Mouse (Mus musculus) G1E (cell line): ENCODE measurements at regions not wholly inside any gene's neighbourhood (a gene's known extent, or its start where the extent isn't known, plus 50 kb on each side); places are given as distances from the start of the nearest gene placed in this dataset.

Experiments
- ATAC-seq: 2 replicates; pipeline ENCODE4 v1.8.0; 2016; ENCODE audit warnings: mild to moderate bottlenecking; ENCODE audit not compliant: insufficient number of reproducible peaks, poor library complexity, low FRiP score, severe bottlenecking; ENCODE audit errors: extremely low read depth
- DNase-seq: peaks from one replicate; pipeline ENCODE4 v3.0.0; 2012; ENCODE audit warnings: low spot score
- H3K27me3 ChIP-seq: 2 replicates; pipeline ENCODE4 v1.6.1; 2012; ENCODE audit warnings: mild to moderate bottlenecking, low read length, inconsistent platforms; ENCODE audit not compliant: insufficient read depth
- H3K36me3 ChIP-seq: replicated peaks from 2 replicates; pipeline ENCODE3; 2012; ENCODE audit warnings: mild to moderate bottlenecking, inconsistent platforms
- H3K4me1 ChIP-seq: 2 replicates; pipeline ENCODE4 v1.6.1; 2012; ENCODE audit warnings: low read depth, low read length, inconsistent platforms, mixed read lengths; ENCODE audit not compliant: insufficient read depth
- H3K4me3 ChIP-seq: 2 replicates; pipeline ENCODE4 v1.5.1; 2012; ENCODE audit warnings: low read depth, mild to moderate bottlenecking, inconsistent platforms, low read length, moderate library complexity, mixed read lengths
- H3K9me3 ChIP-seq: replicated peaks from 2 replicates; pipeline ENCODE4 v1.6.1; 2012; ENCODE audit warnings: inconsistent platforms
- CTCF ChIP-seq: IDR thresholded peaks from 2 replicates; pipeline ENCODE4 v1.5.1; 2012; ENCODE audit warnings: low read depth, low read length, inconsistent platforms, mixed read lengths
- GATA1 ChIP-seq: IDR thresholded peaks from 2 replicates; pipeline ENCODE4 v1.6.1; 2012; ENCODE audit warnings: borderline replicate concordance, low read length, inconsistent platforms, mixed read lengths
- GATA2 ChIP-seq: IDR thresholded peaks from 2 replicates; pipeline ENCODE4 v1.6.1; 2012; ENCODE audit warnings: low read depth, low read length, inconsistent platforms, borderline replicate concordance
- POLR2AphosphoS5 ChIP-seq: IDR thresholded peaks from 2 replicates; pipeline ENCODE4 v1.6.1; 2012; ENCODE audit warnings: low read depth, low read length, inconsistent platforms; ENCODE audit not compliant: insufficient replicate concordance
- TAL1 ChIP-seq: conservative IDR thresholded peaks from 2 replicates; pipeline ENCODE4 v1.6.1; 2012; ENCODE audit warnings: low read depth, low read length, inconsistent platforms, mixed read lengths

DNA sequence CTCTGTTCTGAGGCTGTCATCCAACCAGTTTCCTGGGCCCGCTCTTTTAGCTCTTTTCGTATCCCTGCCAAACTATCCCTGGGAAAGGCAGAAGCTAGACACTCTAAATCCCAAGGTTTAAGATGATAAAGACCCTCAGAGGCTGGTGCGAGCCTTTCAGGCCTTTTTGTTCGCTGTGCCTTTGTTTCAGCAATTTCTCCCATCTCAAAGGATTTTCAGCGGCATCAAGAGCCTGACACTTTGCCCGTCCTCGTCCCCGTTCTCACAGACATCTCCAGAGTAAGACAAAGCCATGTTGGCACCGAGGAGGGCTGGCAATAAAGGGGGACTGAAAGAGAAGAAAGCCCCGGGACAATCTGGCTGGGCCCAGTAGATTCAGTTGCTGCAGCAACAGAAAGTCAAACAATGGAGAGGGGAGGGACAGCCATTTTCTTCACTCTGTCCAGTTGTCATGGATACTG is 190.2 kb upstream of the Rgma start:
- ATAC-seq (no peak), DNase-seq (no peak)
- no peak for TF ChIP-seq TAL1
- TF ChIP-seq POLR2AphosphoS5, result no peak
- TF ChIP-seq GATA1, result no peak
- no peak for TF ChIP-seq GATA2
- TF ChIP-seq CTCF, result no peak
- H3K9me3 ChIP-seq, result peaks cover 48% of the 10 kb centered on the region
- no peaks in the 10 kb centered on the region for H3K27me3 ChIP-seq
- H3K4me3 ChIP-seq, result no peak overlapping the region
- H3K36me3 ChIP-seq, result no peaks in the 10 kb centered on the region
- H3K4me1 ChIP-seq, result no peaks in the 10 kb centered on the region

DNA sequence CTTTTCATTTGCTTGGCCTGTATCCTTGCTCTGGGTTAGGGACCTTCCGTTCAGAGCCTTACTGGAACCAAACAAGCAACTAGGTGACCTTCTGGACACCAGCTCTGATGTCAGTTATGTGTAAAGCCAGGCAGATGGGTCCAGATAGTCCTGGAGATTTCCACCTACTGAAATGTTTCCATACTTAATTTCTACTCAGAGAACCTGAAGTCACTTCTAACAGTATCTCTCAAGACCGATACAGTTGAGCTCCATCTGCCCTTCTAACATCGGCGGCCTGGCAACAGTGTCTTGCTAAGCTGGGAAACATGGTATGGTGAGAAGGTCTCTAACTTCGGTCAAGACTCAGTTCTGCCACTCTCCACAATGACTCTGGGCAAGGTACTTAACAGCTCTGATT is 189.7 kb upstream of the Rgma start:
- DNase-seq (no peak), ATAC-seq (no peak)
- H3K4me1 ChIP-seq, result no peaks in the 10 kb centered on the region
- no peaks in the 10 kb centered on the region for H3K27me3 ChIP-seq
- H3K9me3 ChIP-seq, result peaks cover 52% of the 10 kb centered on the region
- TF ChIP-seq GATA2, result no peak
- TF ChIP-seq CTCF, result no peak
- TF ChIP-seq TAL1, result no peak
- no peak overlapping the region for H3K4me3 ChIP-seq
- H3K36me3 ChIP-seq, result no peaks in the 10 kb centered on the region

DNA sequence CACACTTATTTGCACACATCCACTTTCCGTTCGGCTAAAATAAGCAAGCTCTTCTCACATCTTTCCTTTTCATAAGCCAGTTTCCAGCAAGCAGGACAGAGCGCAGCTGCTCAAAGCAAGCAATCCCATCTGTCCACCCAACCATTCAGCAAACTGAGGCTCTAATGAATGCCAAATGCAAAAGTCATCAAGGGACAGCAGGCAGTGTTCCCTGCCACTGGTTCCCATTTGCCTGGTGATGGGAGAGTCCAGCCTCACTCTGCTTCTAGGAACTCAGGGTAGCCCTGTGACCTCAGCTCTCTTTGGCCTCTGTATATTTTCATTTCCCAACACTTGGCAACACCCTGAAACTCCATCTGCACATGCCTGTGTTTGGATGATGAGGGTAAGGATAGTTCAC is 188.8 kb upstream of the Rgma start:
- no peak for ATAC-seq
- no peaks in the 10 kb centered on the region for H3K4me1 ChIP-seq
- no peak for TF ChIP-seq GATA2
- TF ChIP-seq POLR2AphosphoS5, result no peak
- TF ChIP-seq CTCF, result no peak
- H3K9me3 ChIP-seq, result peaks cover 60% of the 10 kb centered on the region
- no peaks in the 10 kb centered on the region for H3K27me3 ChIP-seq
- DNase-seq, result no peak
- no peak overlapping the region for H3K4me3 ChIP-seq
- no peaks in the 10 kb centered on the region for H3K36me3 ChIP-seq

DNA sequence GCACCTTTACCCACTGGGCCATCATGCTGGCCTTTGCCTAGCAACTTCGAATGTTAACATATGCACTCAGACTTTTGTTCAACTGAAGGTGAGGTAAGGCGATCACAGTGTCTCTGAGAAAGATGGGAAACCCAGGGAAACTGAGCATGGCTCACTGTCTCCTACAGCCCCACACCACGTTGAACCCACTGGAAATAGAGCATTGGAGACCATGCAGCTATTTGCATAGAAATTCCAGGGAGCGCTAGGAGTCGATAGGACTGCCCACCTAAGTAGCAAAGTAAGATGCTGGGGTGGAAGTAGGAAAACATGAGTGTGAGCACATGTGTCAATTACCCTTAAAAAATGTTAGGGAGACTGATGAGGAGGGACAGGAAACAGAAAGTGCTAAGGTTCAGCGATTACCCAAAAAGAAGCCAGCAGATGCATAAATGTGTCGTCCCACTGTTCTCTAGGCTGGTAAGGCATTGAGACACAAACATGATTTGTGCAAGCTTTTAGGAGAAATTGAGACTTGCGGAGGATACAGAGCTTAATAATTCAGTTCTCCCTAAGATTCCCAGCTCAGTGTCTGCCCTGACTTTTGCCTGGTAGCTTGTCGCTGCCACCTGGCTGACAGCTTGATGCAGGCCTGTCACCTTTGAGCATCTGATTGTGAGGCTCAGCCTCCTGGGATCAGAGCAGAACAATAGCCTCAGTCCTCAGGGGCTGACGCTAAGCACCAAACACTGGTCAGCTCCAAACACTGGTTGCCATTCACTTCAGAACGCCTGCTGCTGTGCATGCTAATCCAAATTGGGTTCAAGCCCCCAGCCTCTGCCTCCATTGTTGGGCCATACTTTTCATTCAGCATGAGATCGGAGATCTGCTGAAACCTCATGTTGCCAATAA is 183.7 kb upstream of the Rgma start:
- Histone ChIP-seq H3K36me3 (no peaks in the 10 kb centered on the region), H3K4me3 (no peak overlapping the region), H3K4me1 (no peaks in the 10 kb centered on the region), H3K9me3 (peaks cover 57% of the 10 kb centered on the region), H3K27me3 (no peaks in the 10 kb centered on the region)
- ATAC-seq (no peak), DNase-seq (no peak)
- TF ChIP-seq TAL1, result no peak
- TF ChIP-seq CTCF, result no peak
- TF ChIP-seq POLR2AphosphoS5, result no peak
- TF ChIP-seq GATA1, result no peak
- no peak for TF ChIP-seq GATA2

DNA sequence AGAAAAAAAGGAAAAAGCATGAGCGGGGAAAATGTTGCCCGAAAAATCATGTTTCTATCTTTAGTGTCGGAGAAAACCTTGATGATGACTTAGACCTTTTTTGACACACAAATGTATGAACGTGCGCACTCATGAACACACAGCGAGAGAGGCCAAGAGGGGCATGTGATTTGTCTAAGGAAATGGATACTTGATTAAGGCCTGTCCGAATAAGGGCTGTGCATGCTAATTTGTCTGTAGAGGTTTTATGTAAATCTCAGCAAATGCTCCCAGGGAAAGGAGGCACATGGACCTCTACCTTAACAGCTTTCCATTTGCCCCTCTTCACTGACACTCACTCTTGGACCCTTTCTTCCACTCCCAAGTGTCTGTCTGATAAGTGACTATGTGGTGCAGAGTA is 182.5 kb upstream of the Rgma start:
- DNase-seq (no peak), ATAC-seq (no peak)
- no peaks in the 10 kb centered on the region for H3K4me1 ChIP-seq
- no peak overlapping the region for H3K4me3 ChIP-seq
- peaks cover 60% of the 10 kb centered on the region for H3K9me3 ChIP-seq
- no peaks in the 10 kb centered on the region for H3K36me3 ChIP-seq
- TF ChIP-seq POLR2AphosphoS5, result no peak
- TF ChIP-seq TAL1, result no peak
- TF ChIP-seq CTCF, result no peak
- H3K27me3 ChIP-seq, result no peaks in the 10 kb centered on the region

DNA sequence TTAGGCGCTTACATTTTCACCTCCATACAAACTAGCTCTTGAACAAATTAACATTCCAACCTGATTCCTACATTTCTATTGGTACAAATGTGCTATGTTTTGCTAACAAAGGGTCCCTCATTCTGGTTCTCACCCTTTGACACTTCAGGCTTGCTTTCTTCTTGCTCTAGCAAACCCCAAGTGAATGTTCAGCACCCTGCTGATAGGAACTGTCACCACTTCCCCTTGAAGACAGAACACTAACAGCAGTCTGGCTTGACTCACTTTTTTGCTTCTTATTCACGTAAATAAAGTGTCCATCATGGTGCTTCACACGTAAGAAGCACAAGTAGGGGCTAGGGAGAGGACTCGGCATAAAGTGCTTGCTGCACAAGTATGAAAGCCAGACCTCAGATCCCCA is 180.0 kb upstream of the Rgma start:
- no peaks in the 10 kb centered on the region for H3K27me3 ChIP-seq

DNA sequence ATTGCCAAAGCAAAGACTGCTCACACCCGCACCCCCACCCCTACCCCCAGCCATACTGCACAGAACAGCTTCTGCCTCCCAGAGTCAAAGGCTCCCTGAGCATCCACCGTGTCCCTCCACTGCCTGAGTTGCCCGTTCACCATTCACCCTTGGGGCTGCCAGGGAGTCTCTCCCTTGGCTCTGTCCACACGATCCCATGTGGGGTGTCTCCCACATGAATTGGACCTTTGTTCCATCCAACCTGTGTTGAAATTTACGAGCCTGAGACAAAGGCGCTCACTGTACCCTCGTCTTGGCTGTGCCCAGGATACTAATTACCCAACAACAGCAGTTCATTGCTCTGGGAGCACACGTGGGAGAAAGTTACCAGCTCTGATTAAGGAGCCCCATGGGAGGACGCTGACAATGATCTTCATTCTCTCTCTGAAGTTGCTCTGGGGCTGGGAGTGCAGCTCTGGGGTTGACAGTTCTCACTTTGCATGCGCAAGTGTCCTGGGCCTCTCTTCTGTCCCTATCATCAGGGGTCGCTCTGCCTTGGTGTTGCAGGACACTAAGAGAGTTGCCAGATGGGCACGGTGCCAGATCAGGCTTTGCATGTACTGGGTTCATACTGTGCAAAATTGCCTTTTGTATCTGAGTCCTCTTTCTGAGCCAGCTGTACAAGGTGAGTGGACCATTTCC is 178.3 kb upstream of the Rgma start:
- Histone ChIP-seq H3K36me3 (no peaks in the 10 kb centered on the region), H3K4me3 (no peak overlapping the region), H3K9me3 (peaks cover 56% of the 10 kb centered on the region), H3K4me1 (no peaks in the 10 kb centered on the region), H3K27me3 (no peaks in the 10 kb centered on the region)
- no peak for DNase-seq
- ATAC-seq, result no peak
- TF ChIP-seq POLR2AphosphoS5, result no peak
- TF ChIP-seq CTCF, result no peak
- no peak for TF ChIP-seq TAL1

More for the DNA sequence above, 180.0 kb upstream of the Rgma start:
- H3K4me1 ChIP-seq, result no peaks in the 10 kb centered on the region
- H3K4me3 ChIP-seq, result no peak overlapping the region
- peaks cover 67% of the 10 kb centered on the region for H3K9me3 ChIP-seq
- DNase-seq, result no peak
- TF ChIP-seq GATA2, result no peak
- TF ChIP-seq CTCF, result no peak
- no peak for ATAC-seq
- no peaks in the 10 kb centered on the region for H3K36me3 ChIP-seq
